Mouse (Mus musculus) left cerebral cortex, adult 8-10 months (tissue): ENCODE data around the gene Polr2c. TPM values are rescaled to one million over a fixed set of nuclear protein-coding genes. Genes with fewer than 3 reads are reported as not detected.
A peak's percentile ranks its signal among the peaks of the same experiment; 100 is the strongest.

Experiments
- DNase-seq, 2 experiments: peaks; one replicate each; pipeline ENCODE4 v3.0.0; 2022; ENCODE audit warnings: low spot score in 2 of 2
- total RNA-seq, 4 experiments: library from RNA; stranded (reverse); gene quantifications; 2 replicates each; pipeline ENCODE4 v1.2.4; 2022

Gene Polr2c
- total RNA-seq, 4 experiments from 2014 or later: 64.6 to 75.4 (median 67.0) TPM

- DNase-seq: no peak
Observed at GRCm38 (mm10) chr8:94875871-94876150, 18.6 kb downstream of the Polr2c start.

GRCm38 (mm10) chr8:94876197-94876730, 19.0 kb downstream of the Polr2c start, which contains the start of gene Dok4:
TSS of gene Dok4 (minus strand) at chr8:94876330.
- DNase-seq: peak in 1 of 2 experiments; percentile 59

GRCm38 (mm10) chr8:94876820-94877219, 19.6 kb downstream of the Polr2c start:
- no peak for DNase-seq

- no peak for DNase-seq
Observed at GRCm38 (mm10) chr8:94880742-94881141, 23.5 kb downstream of the Polr2c start.

GRCm38 (mm10) chr8:94888383-94889036, 31.3 kb downstream of the Polr2c start:
- no peak for DNase-seq

- no peak for DNase-seq
Observed at GRCm38 (mm10) chr8:94892917-94893316, 35.7 kb downstream of the Polr2c start.

- no peak for DNase-seq
Observed at GRCm38 (mm10) chr8:94899262-94899661, 42.0 kb downstream of the Polr2c start.

- DNase-seq: no peak
Observed at GRCm38 (mm10) chr8:94900617-94901016, 43.4 kb downstream of the Polr2c start.

GRCm38 (mm10) chr8:94901031-94901430, 43.8 kb downstream of the Polr2c start:
- DNase-seq: no peak

- no peak for DNase-seq
Observed at GRCm38 (mm10) chr8:94903709-94904108, 46.5 kb downstream of the Polr2c start.

- DNase-seq: peak in 1 of 2 experiments; percentile 19
Observed at GRCm38 (mm10) chr8:94904450-94905175, 47.4 kb downstream of the Polr2c start.

GRCm38 (mm10) chr8:94907591-94908300, 50.5 kb downstream of the Polr2c start:
- DNase-seq: no peak

GRCm38 (mm10) chr8:94908847-94909246, 51.6 kb downstream of the Polr2c start:
- DNase-seq: peak; percentile 35 to 55

GRCm38 (mm10) chr8:94913061-94913660, 55.9 kb downstream of the Polr2c start:
- peak in 1 of 2 experiments; percentile 31 for DNase-seq

- DNase-seq: no peak
Observed at GRCm38 (mm10) chr8:94914256-94914655, 57.0 kb downstream of the Polr2c start.

- no peak for DNase-seq
Observed at GRCm38 (mm10) chr8:94914701-94915101, 57.5 kb downstream of the Polr2c start.

- no peak for DNase-seq
Observed at GRCm38 (mm10) chr8:94916311-94916959, 59.2 kb downstream of the Polr2c start.

GRCm38 (mm10) chr8:94916960-94917324, 59.7 kb downstream of the Polr2c start:
- DNase-seq: no peak

- peak; percentile 18 to 64 for DNase-seq
Observed at GRCm38 (mm10) chr8:94917352-94917751, 60.1 kb downstream of the Polr2c start.

- DNase-seq: no peak
Observed at GRCm38 (mm10) chr8:94917851-94918495, 60.7 kb downstream of the Polr2c start, which contains the start of gene Ccdc102a. TSS of gene Ccdc102a (minus strand) at chr8:94918098.

GRCm38 (mm10) chr8:94919256-94919655, 62.0 kb downstream of the Polr2c start:
- DNase-seq: no peak
